Mouse (Mus musculus): ENCODE measurements around the gene Angptl8. TPM values are rescaled to one million over a fixed set of nuclear protein-coding genes. Genes with fewer than 3 reads are reported as not detected.
A peak's percentile ranks its signal among the peaks of the same experiment; 100 is the strongest.

The Angptl8 gene
- polyA plus RNA-seq, 1 experiment from 2014 or later: 5.4 TPM

- Histone ChIP-seq H3K27ac (ENCODE audit: low read length) (peak overlapping the region; percentile 72; the same call in 1 of the 2 replicates), H3K9ac (replicated peaks; ENCODE audit: low read length) (peak overlapping the region; percentile 64; the same call in 1 of the 2 replicates), H3K4me1 (ENCODE audit: insufficient read depth, low read length) (peaks cover 44% of the 10 kb centered on the region)
Measured at GRCm38 (mm10) chr9:21795579-21795978, 39.7 kb upstream of the Angptl8 start.

GRCm38 (mm10) chr9:21796259-21796658 is 39.1 kb upstream of the Angptl8 start:
- Histone ChIP-seq H3K4me1 (ENCODE audit: insufficient read depth, low read length) (peaks cover 44% of the 10 kb centered on the region), H3K4me2 (replicated peaks; ENCODE audit: low read depth, low read length) (peak overlapping the region; percentile 70), H3K27me3 (ENCODE audit: insufficient read depth, low read length) (no peaks in the 10 kb centered on the region), H3K36me3 (ENCODE audit: insufficient read depth, low read length) (peaks cover 36% of the 10 kb centered on the region), H3K27ac (ENCODE audit: low read length) (peak overlapping the region; percentile 72), H3K9me3 (ENCODE audit: low read length) (no peaks in the 10 kb centered on the region), H3K4me3 (ENCODE audit: low read length) (peak overlapping the region; percentile 89), H3K9ac (replicated peaks; ENCODE audit: low read length) (peak overlapping the region; percentile 64)
- ATAC-seq (ENCODE audit: low FRiP score, low TSS enrichment): no peak
- WGBS: 22% methylated on average over 3 of the region's 3 CpGs

More at GRCm38 (mm10) chr9:21795579-21795978, 39.7 kb upstream of the Angptl8 start:
- 73% methylated on average over 5 of the region's 5 CpGs for WGBS
- H3K4me3 ChIP-seq (ENCODE audit: low read length): no peak overlapping the region
- no peaks in the 10 kb centered on the region for H3K27me3 ChIP-seq (ENCODE audit: insufficient read depth, low read length)
- H3K4me2 ChIP-seq (replicated peaks; ENCODE audit: low read depth, low read length): peak overlapping the region; percentile 70
- peaks cover 33% of the 10 kb centered on the region for H3K36me3 ChIP-seq (ENCODE audit: insufficient read depth, low read length)
- H3K9me3 ChIP-seq (ENCODE audit: low read length): no peaks in the 10 kb centered on the region
- no peak for ATAC-seq (ENCODE audit: low FRiP score, low TSS enrichment)

GRCm38 (mm10) chr9:21796919-21797318 is 38.4 kb upstream of the Angptl8 start:
- no peak for ATAC-seq (ENCODE audit: low FRiP score, low TSS enrichment)
- H3K4me1 ChIP-seq (ENCODE audit: insufficient read depth, low read length): peaks cover 38% of the 10 kb centered on the region
- peak overlapping the region; percentile 96 for H3K27ac ChIP-seq (ENCODE audit: low read length)
- H3K27me3 ChIP-seq (ENCODE audit: insufficient read depth, low read length): no peaks in the 10 kb centered on the region
- H3K9me3 ChIP-seq (ENCODE audit: low read length): no peaks in the 10 kb centered on the region
- H3K4me3 ChIP-seq (ENCODE audit: low read length): peak overlapping the region; percentile 89
- H3K9ac ChIP-seq (replicated peaks; ENCODE audit: low read length): peak overlapping the region; percentile 92; the same call in 1 of the 2 replicates
- peaks cover 36% of the 10 kb centered on the region for H3K36me3 ChIP-seq (ENCODE audit: insufficient read depth, low read length)
- 55% methylated on average over 3 of the region's 3 CpGs for WGBS
- H3K4me2 ChIP-seq (replicated peaks; ENCODE audit: low read depth, low read length): peak overlapping the region; percentile 70

- Histone ChIP-seq H3K9me3 (ENCODE audit: low read length) (no peaks in the 10 kb centered on the region), H3K9ac (replicated peaks; ENCODE audit: low read length) (peak overlapping the region; percentile 92), H3K4me1 (ENCODE audit: insufficient read depth, low read length) (peaks cover 28% of the 10 kb centered on the region), H3K27me3 (ENCODE audit: insufficient read depth, low read length) (no peaks in the 10 kb centered on the region), H3K36me3 (ENCODE audit: insufficient read depth, low read length) (peaks cover 30% of the 10 kb centered on the region), H3K4me3 (ENCODE audit: low read length) (peak overlapping the region; percentile 89), H3K27ac (ENCODE audit: low read length) (peak overlapping the region; percentile 96), H3K4me2 (replicated peaks; ENCODE audit: low read depth, low read length) (peak overlapping the region; percentile 70)
- ATAC-seq (ENCODE audit: low FRiP score, low TSS enrichment): peak; percentile 60
- WGBS: under 1% methylated on average over 23 of the region's 26 CpGs
Measured at GRCm38 (mm10) chr9:21797921-21798344, 37.4 kb upstream of the Angptl8 start.

- ATAC-seq (ENCODE audit: low FRiP score, low TSS enrichment): peak; percentile 85
- peak within 1 kb of the TSS; percentile 96 for H3K27ac ChIP-seq (ENCODE audit: low read length)
- WGBS: under 1% methylated on average over 51 of the region's 52 CpGs
- H3K27me3 ChIP-seq (ENCODE audit: insufficient read depth, low read length): no peaks in the 10 kb centered on the region
- peak within 1 kb of the TSS; percentile 89 for H3K4me3 ChIP-seq (ENCODE audit: low read length)
- H3K9ac ChIP-seq (replicated peaks; ENCODE audit: low read length): peak within 1 kb of the TSS; percentile 92
- H3K36me3 ChIP-seq (ENCODE audit: insufficient read depth, low read length): peaks cover 25% of the 10 kb centered on the region
- H3K4me1 ChIP-seq (ENCODE audit: insufficient read depth, low read length): peaks cover 24% of the 10 kb centered on the region
- peak within 1 kb of the TSS; percentile 70 for H3K4me2 ChIP-seq (replicated peaks; ENCODE audit: low read depth, low read length)
- no peaks in the 10 kb centered on the region for H3K9me3 ChIP-seq (ENCODE audit: low read length)
Measured at GRCm38 (mm10) chr9:21798345-21799009, 36.8 kb upstream of the Angptl8 start, which contains the start of gene Kank2. Gene Kank2 (minus strand): TSS chr9:21798744.

- Histone ChIP-seq H3K4me1 (ENCODE audit: insufficient read depth, low read length) (peaks cover 25% of the 10 kb centered on the region), H3K4me3 (ENCODE audit: low read length) (peak overlapping the region; percentile 89), H3K27me3 (ENCODE audit: insufficient read depth, low read length) (no peaks in the 10 kb centered on the region), H3K36me3 (ENCODE audit: insufficient read depth, low read length) (peaks cover 20% of the 10 kb centered on the region), H3K4me2 (replicated peaks; ENCODE audit: low read depth, low read length) (peak overlapping the region; percentile 70), H3K9ac (replicated peaks; ENCODE audit: low read length) (no peak overlapping the region; the same call in 1 of the 2 replicates), H3K27ac (ENCODE audit: low read length) (peak overlapping the region; percentile 96), H3K9me3 (ENCODE audit: low read length) (no peaks in the 10 kb centered on the region)
- WGBS: 37% methylated on average over 3 of the region's 3 CpGs
- no peak for ATAC-seq (ENCODE audit: low FRiP score, low TSS enrichment)
Measured at GRCm38 (mm10) chr9:21799010-21799350, 36.3 kb upstream of the Angptl8 start.

- 0 out of 2 replicates have a peak, but pooled peaks cover 3% of the 10 kb centered on the region for H3K36me3 ChIP-seq (ENCODE audit: insufficient read depth, low read length)
- H3K9me3 ChIP-seq (ENCODE audit: low read length): no peaks in the 10 kb centered on the region
- H3K27me3 ChIP-seq (ENCODE audit: insufficient read depth, low read length): no peaks in the 10 kb centered on the region
- H3K4me1 ChIP-seq (ENCODE audit: insufficient read depth, low read length): peaks cover 22% of the 10 kb centered on the region
- no peak overlapping the region for H3K9ac ChIP-seq (replicated peaks; ENCODE audit: low read length)
- H3K4me2 ChIP-seq (replicated peaks; ENCODE audit: low read depth, low read length): no peak overlapping the region
- 82% methylated on average over 7 of the region's 7 CpGs for WGBS
- ATAC-seq (ENCODE audit: low FRiP score, low TSS enrichment): no peak
- no peak overlapping the region for H3K27ac ChIP-seq (ENCODE audit: low read length)
- no peak overlapping the region for H3K4me3 ChIP-seq (ENCODE audit: low read length)
Measured at GRCm38 (mm10) chr9:21801121-21801520, 34.2 kb upstream of the Angptl8 start.

- Histone ChIP-seq H3K4me1 (ENCODE audit: insufficient read depth, low read length) (peaks cover 18% of the 10 kb centered on the region), H3K27ac (ENCODE audit: low read length) (no peak overlapping the region), H3K4me3 (ENCODE audit: low read length) (no peak overlapping the region), H3K36me3 (ENCODE audit: insufficient read depth, low read length) (0 out of 2 replicates have a peak, but pooled peaks cover 3% of the 10 kb centered on the region), H3K9ac (replicated peaks; ENCODE audit: low read length) (no peak overlapping the region), H3K9me3 (ENCODE audit: low read length) (no peaks in the 10 kb centered on the region), H3K4me2 (replicated peaks; ENCODE audit: low read depth, low read length) (no peak overlapping the region), H3K27me3 (ENCODE audit: insufficient read depth, low read length) (no peaks in the 10 kb centered on the region)
- no peak for ATAC-seq (ENCODE audit: low FRiP score, low TSS enrichment)
- WGBS: 91% methylated on average over 7 of the region's 7 CpGs
Measured at GRCm38 (mm10) chr9:21801591-21801990, 33.7 kb upstream of the Angptl8 start.

GRCm38 (mm10) chr9:21803986-21804644 is 31.2 kb upstream of the Angptl8 start:
- H3K4me2 ChIP-seq (replicated peaks; ENCODE audit: low read depth, low read length): no peak overlapping the region
- peaks cover 10% of the 10 kb centered on the region for H3K4me1 ChIP-seq (ENCODE audit: insufficient read depth, low read length)
- 35% methylated on average over 13 of the region's 13 CpGs for WGBS
- H3K27me3 ChIP-seq (ENCODE audit: insufficient read depth, low read length): no peaks in the 10 kb centered on the region
- no peaks in the 10 kb centered on the region for H3K9me3 ChIP-seq (ENCODE audit: low read length)
- 0 out of 2 replicates have a peak, but pooled peaks cover 3% of the 10 kb centered on the region for H3K36me3 ChIP-seq (ENCODE audit: insufficient read depth, low read length)
- H3K27ac ChIP-seq (ENCODE audit: low read length): peak overlapping the region; percentile 21; the same call in 1 of the 2 replicates
- peak; percentile 91 for ATAC-seq (ENCODE audit: low FRiP score, low TSS enrichment)
- 0 out of 2 replicates have a peak overlapping the region, but pooled peaks have one; percentile 37 for H3K9ac ChIP-seq (replicated peaks; ENCODE audit: low read length)
- no peak overlapping the region for H3K4me3 ChIP-seq (ENCODE audit: low read length)

Data from kidney, embryonic 16.5 days (tissue).